Mouse (Mus musculus): ENCODE measurements around the gene Ccdc73. TPM values are rescaled to one million over a fixed set of nuclear protein-coding genes. Genes with fewer than 3 reads are reported as not detected.

Ccdc73 gene
- polyA plus RNA-seq (2012; rRNA removed), result 0.78 TPM in 1 of 2 replicates, not detected in the other

DNA sequence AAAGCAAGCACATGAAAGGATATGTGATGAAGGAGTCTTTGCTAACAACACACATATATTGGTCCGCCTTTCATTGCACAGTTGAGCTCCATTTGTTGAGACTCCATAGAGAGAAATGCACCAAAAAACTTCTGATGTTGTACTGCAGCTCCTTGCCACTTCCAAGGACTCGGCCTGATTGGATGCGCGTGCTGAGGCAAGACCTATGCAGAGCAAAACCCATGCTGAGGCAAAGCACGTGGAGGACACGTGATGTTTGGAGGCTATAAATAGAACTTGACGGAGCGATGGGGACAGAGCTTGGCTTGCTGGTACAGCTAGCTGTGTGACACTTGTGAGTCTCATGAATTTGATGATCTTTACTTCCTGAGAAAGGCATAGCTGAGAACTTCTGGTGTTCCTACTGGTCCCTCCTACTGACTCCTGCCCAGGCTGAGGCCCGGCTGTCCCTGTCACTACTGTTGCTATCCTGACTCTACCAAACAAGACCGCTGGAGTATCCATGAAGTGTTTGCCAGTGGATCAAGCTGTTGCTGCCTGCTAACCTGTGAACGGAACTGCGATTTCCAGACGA, at the start of gene Ccdc73:
Ccdc73 (plus strand) TSS at position 524 of the 574 bp plus-strand sequence.

GRCm38 (mm10) chr2:104849276-104849990, 18.2 kb upstream of the Ccdc73 start, which contains the start of gene Prrg4:
Prrg4 (minus strand) TSS chr2:104849876.

DNA sequence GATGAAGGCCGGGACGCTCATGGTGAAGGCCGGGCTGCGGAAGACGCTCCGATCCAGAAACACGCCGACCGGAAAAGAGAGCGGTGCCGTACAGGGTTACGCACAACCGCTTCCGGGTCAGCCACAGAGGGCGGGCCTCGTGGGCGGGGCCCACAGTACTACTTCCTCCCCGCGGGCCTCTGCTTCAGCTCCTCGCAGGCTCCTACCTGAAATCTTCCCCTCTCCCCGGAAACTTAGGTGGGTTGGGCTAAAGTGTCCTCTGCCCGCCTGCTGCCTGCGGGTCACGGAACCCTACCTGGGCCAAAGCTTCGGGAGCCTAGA, 149.3 kb downstream of the Ccdc73 start, which contains the start of gene Eif3m:
Eif3m (minus strand) TSS at position 114 of the 321 bp plus-strand sequence.

Other genes starting within 250 kb of the Ccdc73 start
- gene Tcp11l1, start 155.6 kb upstream of the Ccdc73 start, polyA plus RNA-seq (2012; rRNA removed), result 14.7 and 14.9 TPM in 2 replicates
- 1.0 and 1.3 TPM in 2 replicates for gene Pin1rt1, start 151.4 kb upstream of the Ccdc73 start, polyA plus RNA-seq (2012; rRNA removed)
- 5.4 and 7.2 TPM in 2 replicates for gene Depdc7, start 124.9 kb upstream of the Ccdc73 start, polyA plus RNA-seq (2012; rRNA removed)
- gene Qser1, start 51.0 kb upstream of the Ccdc73 start, polyA plus RNA-seq (2012; rRNA removed), result 4.2 and 5.6 TPM in 2 replicates
- 0.61 and 0.84 TPM in 2 replicates for gene Prrg4, start 17.9 kb upstream of the Ccdc73 start, polyA plus RNA-seq (2012; rRNA removed)
- gene Eif3m, start 149.3 kb downstream of the Ccdc73 start, polyA plus RNA-seq (2012; rRNA removed), result 24.3 and 24.6 TPM in 2 replicates
- gene Gm11060, start 224.2 kb downstream of the Ccdc73 start, polyA plus RNA-seq (2012; rRNA removed), result not detected in 2 replicates

Measured in ovary, adult 2 months (tissue).